Mouse (Mus musculus) left cerebral cortex, adult 6 months (tissue): ENCODE data around the gene Zfp72. TPM values are rescaled to one million over a fixed set of nuclear protein-coding genes. Genes with fewer than 3 reads are reported as not detected.

Source experiments
- long read RNA-seq, 2 experiments: library from polyadenylated mRNA; unstranded; transcript quantifications; one replicate each; pipeline ENCODE4 v2.0.0; 2019 to 2020
- polyA plus RNA-seq: library from polyadenylated mRNA; unstranded; fragments of <200 nt; fragmentation: Nextera tagmentation; gene quantifications from 2 replicates; pipeline ENCODE4 v1.2.3, GENCODE M21; 2021

Zfp72 gene
- 2.2 and 2.7 TPM in 2 replicates for polyA plus RNA-seq
- long read RNA-seq, experiment 1, full-length matches to known transcripts, result 31 of 38 reads
- long read RNA-seq, experiment 1, partial matches to known transcripts, result 1 of 38 reads
- long read RNA-seq, experiment 1, other reads (novel, unspliced or antisense), result 6 of 38 reads
- long read RNA-seq, experiment 2, full-length matches to known transcripts, result 5 of 7 reads
- long read RNA-seq, experiment 2, partial matches to known transcripts, result 0 of 7 reads
- long read RNA-seq, experiment 2, other reads (novel, unspliced or antisense), result 2 of 7 reads

GRCm38 (mm10) chr13:74390371-74390990 lies at the start of gene Zfp72:
Gene Zfp72 (minus strand): TSS chr13:74390836.

GRCm38 (mm10) chr13:74399298-74399839 lies 8.7 kb upstream of the Zfp72 start, which contains the start of gene Ftl1-ps1:
Gene Ftl1-ps1 (plus strand): TSS chr13:74399694.

GRCm38 (mm10) chr13:74363859-74364235 lies 26.8 kb downstream of the Zfp72 start, which contains the start of gene Lrrc14b:
Gene Lrrc14b (minus strand): TSS chr13:74364005.

GRCm38 (mm10) chr13:74349566-74350434 lies 40.8 kb downstream of the Zfp72 start, which contains the start of the genes Sdha and Ccdc127:
Gene Sdha (minus strand): TSS chr13:74350280.
Gene Ccdc127 (plus strand): TSS chr13:74350309.

Other genes with a start within 250 kb of the Zfp72 start
- gene Exoc3, start 182.1 kb downstream of the Zfp72 start, polyA plus RNA-seq, result 34.6 and 34.8 TPM in 2 replicates
- gene Ahrr, start 98.5 kb downstream of the Zfp72 start, polyA plus RNA-seq, result 0.13 and 0.61 TPM in 2 replicates
- 157 and 192 TPM in 2 replicates for gene Pdcd6, start 73.3 kb downstream of the Zfp72 start, polyA plus RNA-seq
- 261 and 369 TPM in 2 replicates for gene Sdha, start 40.6 kb downstream of the Zfp72 start, polyA plus RNA-seq
- 66.5 and 68.2 TPM in 2 replicates for gene Ccdc127, start 40.5 kb downstream of the Zfp72 start, polyA plus RNA-seq
- not detected in 2 replicates for gene Lrrc14b, start 26.8 kb downstream of the Zfp72 start, polyA plus RNA-seq
- gene Ftl1-ps1, start 8.9 kb upstream of the Zfp72 start, polyA plus RNA-seq, result 15.8 and 16.6 TPM in 2 replicates
- gene Zfp825, start 103.2 kb upstream of the Zfp72 start, polyA plus RNA-seq, result 10.6 and 11.2 TPM in 2 replicates
- 2.8 and 4.9 TPM in 2 replicates for gene Erap1, start 248.7 kb upstream of the Zfp72 start, polyA plus RNA-seq